Mouse (Mus musculus) midbrain, embryonic 12.5 days (tissue): Measurements from ENCODE around the gene Rgs8. TPM values are rescaled to one million over a fixed set of nuclear protein-coding genes. Genes with fewer than 3 reads are reported as not detected.

Experiments
- ATAC-seq: fragments of 200-750 bp; cut with Nextera tagmentation; 2 replicates; pipeline ENCODE4 v1.8.0; 2017; ENCODE audit warnings: low read depth, moderate TSS enrichment, moderate library complexity; ENCODE audit not compliant: low FRiP score
- H3K27ac ChIP-seq: fragments of 300-500 bp; sonication (generic); replicated peaks from 2 replicates; pipeline ENCODE4 v1.5.1; 2016; ENCODE audit warnings: mild to moderate bottlenecking
- H3K27me3 ChIP-seq: fragments of 300-500 bp; sonication (generic); 2 replicates; pipeline ENCODE4 v1.6.1; 2016; ENCODE audit warnings: mild to moderate bottlenecking
- H3K36me3 ChIP-seq: fragments of 300-500 bp; sonication (generic); 2 replicates; pipeline ENCODE4 v1.6.1; 2016
- H3K4me1 ChIP-seq: fragments of 300-500 bp; sonication (generic); 2 replicates; pipeline ENCODE4 v1.6.1; 2016
- H3K4me2 ChIP-seq: fragments of 300-500 bp; sonication (generic); replicated peaks from 2 replicates; pipeline ENCODE4 v1.6.1; 2016; ENCODE audit warnings: mild to moderate bottlenecking, moderate library complexity
- H3K4me3 ChIP-seq: fragments of 300-500 bp; sonication (generic); 2 replicates; pipeline ENCODE4 v1.5.1; 2016; ENCODE audit warnings: mild to moderate bottlenecking
- H3K9ac ChIP-seq: fragments of 300-500 bp; sonication (generic); replicated peaks from 2 replicates; pipeline ENCODE4 v1.6.1; 2016; ENCODE audit warnings: mild to moderate bottlenecking, moderate library complexity
- H3K9me3 ChIP-seq: fragments of 300-500 bp; sonication (generic); 2 replicates; pipeline ENCODE4 v1.6.1; 2016; ENCODE audit warnings: mild to moderate bottlenecking
- WGBS: fragments of 180-500 bp; shearing (Covaris S2); methylation state at CpG from one replicate; pipeline ENCODE4 v1.1.7; 2016; 5-methylcytosine and 5-hydroxymethylcytosine counted together
- polyA plus RNA-seq: library from polyadenylated mRNA; unstranded; fragments of >200 nt; fragmentation: Nextera tagmentation; extraction: Ambion mirVana; gene quantifications from 2 replicates; pipeline ENCODE4 v1.2.1, GENCODE M21; 2016

Rgs8 gene
- polyA plus RNA-seq, result 24.5 and 26.4 TPM in 2 replicates

DNA sequence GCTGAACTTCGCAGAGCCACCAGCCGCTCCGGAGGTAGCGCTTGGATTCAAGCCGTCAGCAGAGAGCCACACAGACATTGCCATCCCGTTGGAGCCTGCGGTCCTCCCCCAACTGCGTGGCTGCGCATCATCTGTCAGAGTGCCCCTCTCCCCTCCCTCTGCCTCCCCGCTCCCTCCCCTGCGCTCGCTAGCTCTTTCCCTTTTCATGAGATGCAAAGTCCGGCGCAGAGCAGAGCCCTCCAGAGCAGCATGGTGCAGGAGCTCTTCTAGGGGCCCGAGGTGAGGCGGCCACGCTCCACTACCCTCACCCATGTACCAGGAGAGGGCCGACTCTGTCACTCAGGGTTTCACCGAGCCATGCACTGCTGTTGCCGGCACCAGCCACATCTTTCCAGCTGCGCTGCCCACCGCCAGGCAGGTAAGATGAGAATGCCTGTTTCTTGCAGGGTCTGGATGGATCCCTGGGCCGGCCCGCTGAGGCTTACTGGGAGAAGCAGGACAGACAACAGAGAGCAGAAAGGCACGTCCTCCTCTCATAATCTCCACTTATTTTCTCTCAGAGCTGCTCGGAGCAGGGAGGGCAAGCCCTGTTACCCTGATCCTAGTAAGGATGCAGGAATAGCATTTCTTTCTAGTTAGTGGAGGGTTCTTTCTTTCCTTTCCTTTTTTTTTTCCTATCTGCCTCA is at the start of gene Rgs8:
Rgs8 (plus strand) TSS at position 88 of the 686 bp plus-strand sequence.
- H3K36me3 ChIP-seq, result no peaks in the 10 kb centered on the region
- under 1% methylated on average over 26 of the region's 26 CpGs for WGBS
- peak; percentile 89 for ATAC-seq
- H3K4me2 ChIP-seq, result peak within 1 kb of the TSS; percentile 75
- peaks cover 19% of the 10 kb centered on the region for H3K27me3 ChIP-seq
- H3K9me3 ChIP-seq, result no peaks in the 10 kb centered on the region
- H3K27ac ChIP-seq, result peak within 1 kb of the TSS; percentile 78
- peak within 1 kb of the TSS; percentile 51 for H3K4me3 ChIP-seq
- H3K9ac ChIP-seq, result peak within 1 kb of the TSS; percentile 57
- H3K4me1 ChIP-seq, result peaks cover 42% of the 10 kb centered on the region

DNA sequence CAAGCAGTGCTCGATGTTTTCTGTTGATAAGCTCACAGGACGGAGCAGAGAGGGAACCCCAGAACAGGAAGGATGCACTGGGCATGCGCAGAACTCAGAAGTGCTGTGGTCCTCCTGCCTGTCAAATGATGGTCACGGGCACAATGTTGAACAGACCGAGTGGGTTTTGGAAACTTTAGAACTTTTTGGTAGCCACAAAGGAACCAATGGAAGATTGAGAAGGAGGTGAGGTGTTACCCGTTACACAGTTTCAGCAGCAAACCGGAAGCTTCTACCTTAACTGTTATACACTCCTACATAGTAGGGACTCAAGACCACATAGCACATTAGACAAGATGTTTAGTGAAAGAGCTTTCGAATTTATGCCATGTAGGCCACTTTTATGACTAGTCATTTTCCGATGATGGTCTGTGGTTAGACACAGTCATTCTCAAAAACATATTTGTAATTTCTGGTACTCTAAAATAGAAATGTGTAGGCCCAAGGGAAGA is 35.4 kb upstream of the Rgs8 start:
- Histone ChIP-seq H3K9me3 (no peaks in the 10 kb centered on the region), H3K4me1 (no peaks in the 10 kb centered on the region), H3K4me2 (no peak overlapping the region), H3K27me3 (no peaks in the 10 kb centered on the region), H3K36me3 (no peaks in the 10 kb centered on the region), H3K4me3 (no peak overlapping the region), H3K9ac (no peak overlapping the region), H3K27ac (no peak overlapping the region)
- ATAC-seq, result no peak
- WGBS, result 93% methylated on average over 9 of the region's 9 CpGs

DNA sequence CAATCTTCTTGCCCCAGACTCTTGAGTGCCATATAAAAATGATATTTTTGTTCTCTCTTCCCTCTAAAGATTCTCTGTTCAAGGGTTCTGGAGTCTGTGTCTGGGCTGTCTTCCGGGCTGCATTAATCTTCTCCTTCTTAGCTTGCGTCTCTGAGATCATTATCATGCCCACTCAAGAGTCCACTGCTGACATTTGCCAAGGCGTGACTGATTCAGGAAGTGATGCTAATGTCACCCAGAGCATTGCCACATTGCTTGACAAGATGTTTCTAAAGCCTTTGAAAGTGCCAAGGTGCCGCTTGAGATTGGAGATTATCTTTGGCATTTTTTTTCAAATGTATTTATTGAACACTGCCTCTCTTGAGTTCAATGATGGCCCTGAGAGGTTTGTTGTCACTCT is 29.8 kb upstream of the Rgs8 start:
- no peak for ATAC-seq
- 85% methylated on average over 4 of the region's 4 CpGs for WGBS
- H3K4me3 ChIP-seq, result no peak overlapping the region

DNA sequence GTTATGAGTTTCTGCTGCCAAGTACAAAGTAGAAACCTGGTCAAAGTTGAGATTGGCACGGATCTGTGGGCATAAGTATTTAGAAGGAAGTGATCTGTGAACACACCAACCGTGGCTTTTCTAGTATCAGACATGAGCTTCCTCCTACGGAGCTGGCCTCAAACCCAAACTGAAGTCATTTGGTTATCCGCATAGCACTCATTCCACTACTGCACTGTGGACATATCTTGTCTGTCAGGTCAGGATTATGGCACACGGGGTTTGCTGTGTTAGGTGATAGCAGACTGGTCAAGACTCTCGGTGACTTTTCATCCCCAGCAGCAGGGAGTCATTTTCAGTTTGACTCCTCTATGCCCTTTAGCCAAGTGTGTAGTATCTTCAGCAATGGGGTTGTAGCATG is 20.1 kb upstream of the Rgs8 start:
- no peak overlapping the region for H3K4me3 ChIP-seq
- no peak overlapping the region for H3K9ac ChIP-seq
- ATAC-seq, result no peak
- 87% methylated on average over 6 of the region's 6 CpGs for WGBS
- H3K4me1 ChIP-seq, result no peaks in the 10 kb centered on the region
- no peak overlapping the region for H3K4me2 ChIP-seq
- no peaks in the 10 kb centered on the region for H3K9me3 ChIP-seq
- no peak overlapping the region for H3K27ac ChIP-seq
- H3K27me3 ChIP-seq, result no peaks in the 10 kb centered on the region
- no peaks in the 10 kb centered on the region for H3K36me3 ChIP-seq

More for the DNA sequence above, 29.8 kb upstream of the Rgs8 start:
- no peak overlapping the region for H3K9ac ChIP-seq
- H3K27ac ChIP-seq, result no peak overlapping the region
- no peaks in the 10 kb centered on the region for H3K9me3 ChIP-seq
- no peaks in the 10 kb centered on the region for H3K4me1 ChIP-seq
- no peaks in the 10 kb centered on the region for H3K36me3 ChIP-seq
- H3K27me3 ChIP-seq, result no peaks in the 10 kb centered on the region
- no peak overlapping the region for H3K4me2 ChIP-seq

DNA sequence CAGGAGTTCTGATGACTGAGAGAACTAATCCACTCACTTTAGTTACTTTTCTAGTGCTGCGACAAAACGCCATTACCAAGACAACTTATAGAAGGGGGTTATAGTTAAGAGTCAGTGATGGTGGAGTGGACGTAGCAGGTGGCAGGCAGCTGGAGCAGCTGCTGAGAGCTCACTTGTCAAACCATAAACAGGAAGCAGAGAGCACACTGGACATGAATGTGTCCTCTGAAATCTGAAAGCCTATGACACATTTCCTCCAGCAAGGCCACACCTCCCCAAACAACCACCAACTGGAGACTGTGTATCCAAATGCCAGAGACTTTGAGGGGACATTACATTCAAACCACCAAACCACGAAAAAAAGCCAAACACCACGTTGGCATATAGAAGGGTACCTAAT is 17.8 kb upstream of the Rgs8 start:
- no peak overlapping the region for H3K27ac ChIP-seq
- 84% methylated on average over 5 of the region's 5 CpGs for WGBS
- no peaks in the 10 kb centered on the region for H3K9me3 ChIP-seq
- no peaks in the 10 kb centered on the region for H3K4me1 ChIP-seq
- H3K27me3 ChIP-seq, result no peaks in the 10 kb centered on the region
- H3K36me3 ChIP-seq, result no peaks in the 10 kb centered on the region
- H3K4me2 ChIP-seq, result no peak overlapping the region
- H3K9ac ChIP-seq, result no peak overlapping the region
- ATAC-seq, result no peak
- no peak overlapping the region for H3K4me3 ChIP-seq

DNA sequence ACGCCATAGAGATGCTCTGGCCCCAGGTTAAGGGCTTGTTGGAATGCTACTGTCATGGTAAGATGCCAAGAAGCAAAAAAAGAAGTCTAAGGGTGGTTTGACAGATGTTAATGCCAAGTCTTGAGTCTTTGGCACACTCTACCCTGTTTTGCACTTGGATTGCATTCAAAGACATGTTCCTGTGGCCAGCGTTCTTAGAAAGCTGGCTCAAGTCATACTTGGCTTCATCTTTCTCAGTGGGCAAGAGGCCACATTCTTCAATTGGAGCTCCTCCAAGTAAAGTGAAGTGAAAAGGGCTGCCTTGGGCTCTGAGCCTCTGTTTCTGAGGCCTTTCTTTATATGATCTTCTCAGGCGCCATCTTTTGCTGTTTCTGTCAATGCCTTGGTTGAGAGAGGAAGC is 17.3 kb upstream of the Rgs8 start:
- H3K9me3 ChIP-seq, result no peaks in the 10 kb centered on the region
- H3K9ac ChIP-seq, result no peak overlapping the region
- no peaks in the 10 kb centered on the region for H3K27me3 ChIP-seq
- H3K4me1 ChIP-seq, result no peaks in the 10 kb centered on the region
- no peaks in the 10 kb centered on the region for H3K36me3 ChIP-seq
- H3K27ac ChIP-seq, result no peak overlapping the region
- no peak overlapping the region for H3K4me2 ChIP-seq
- H3K4me3 ChIP-seq, result no peak overlapping the region
- ATAC-seq, result no peak
- 86% methylated on average over 3 of the region's 3 CpGs for WGBS

DNA sequence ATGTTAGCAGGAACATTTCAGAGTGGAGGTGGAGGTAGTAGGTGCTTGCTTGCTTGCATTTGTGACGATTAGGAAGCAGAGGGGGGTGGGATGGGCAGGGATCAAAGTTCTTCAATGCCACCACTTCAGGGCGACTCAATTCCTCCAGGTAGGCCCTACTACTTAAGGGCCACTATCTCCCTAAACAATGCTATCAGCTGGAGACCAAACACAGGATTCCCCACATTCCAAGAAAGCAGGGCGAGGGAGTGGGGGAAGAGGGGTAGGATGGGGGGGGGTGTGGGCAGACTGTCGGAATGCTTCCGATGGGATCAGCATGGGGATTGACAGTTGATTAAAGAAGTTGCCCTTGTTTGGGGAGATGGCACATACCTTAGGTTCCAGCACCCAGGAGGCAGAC is 16.0 kb upstream of the Rgs8 start:
- Histone ChIP-seq H3K9me3 (no peaks in the 10 kb centered on the region), H3K27ac (no peak overlapping the region), H3K4me3 (no peak overlapping the region), H3K36me3 (no peaks in the 10 kb centered on the region), H3K9ac (no peak overlapping the region), H3K4me1 (peaks cover 8% of the 10 kb centered on the region), H3K27me3 (no peaks in the 10 kb centered on the region), H3K4me2 (no peak overlapping the region)
- 64% methylated on average over 5 of the region's 5 CpGs for WGBS
- ATAC-seq, result no peak

DNA sequence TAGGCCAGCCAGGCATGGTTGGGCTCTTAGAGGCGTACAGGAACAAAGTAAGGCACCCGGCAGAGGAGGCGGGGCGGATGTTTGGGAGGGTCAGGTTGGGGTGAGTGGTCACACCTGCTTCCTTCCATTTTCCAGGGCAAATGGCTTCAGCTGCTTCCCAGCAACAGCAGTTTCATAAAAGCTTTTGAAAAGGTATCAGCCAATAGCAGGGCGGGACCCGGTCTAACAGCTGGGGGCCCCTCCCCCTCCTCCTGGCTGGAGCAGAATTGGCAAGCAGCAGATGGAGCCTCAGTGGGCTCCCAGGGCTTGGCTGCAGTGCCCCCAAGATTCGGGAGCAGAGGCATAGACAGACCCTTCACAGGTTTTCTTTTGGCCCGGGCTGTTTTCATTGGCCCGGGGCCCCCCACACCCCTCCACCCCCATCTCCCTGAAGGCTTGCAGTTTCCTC is 11.3 kb upstream of the Rgs8 start:
- WGBS, result 2% methylated on average over 9 of the region's 9 CpGs
- H3K9ac ChIP-seq, result no peak overlapping the region

DNA sequence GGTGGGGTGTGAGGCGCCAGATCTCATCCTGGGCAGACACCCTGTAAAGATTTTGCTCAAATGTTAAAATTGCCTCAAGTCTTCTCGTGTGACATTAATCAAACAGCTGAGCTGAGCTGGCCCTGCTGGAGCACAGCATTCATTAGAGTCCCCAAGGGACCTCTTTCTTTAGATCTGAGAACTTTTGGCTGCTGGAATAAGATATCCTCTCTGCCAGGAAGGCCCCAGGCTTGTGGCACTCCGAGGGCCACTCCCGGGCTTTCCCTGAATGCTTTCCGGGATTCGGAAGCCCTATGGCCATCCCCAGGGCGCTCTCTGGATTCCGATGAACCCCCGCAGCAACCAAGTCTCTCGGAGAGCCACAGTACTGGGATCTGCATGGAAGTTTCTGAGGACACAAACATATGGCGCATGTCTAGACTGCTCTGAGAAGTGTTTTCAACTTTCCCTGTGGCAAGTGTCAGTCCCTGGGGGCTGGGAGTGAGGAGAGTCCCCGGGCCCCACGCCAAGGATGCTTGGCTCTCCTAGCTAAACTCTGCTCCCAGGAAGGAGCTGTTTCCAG is 10.8 kb upstream of the Rgs8 start:
- H3K36me3 ChIP-seq, result no peaks in the 10 kb centered on the region
- no peaks in the 10 kb centered on the region for H3K27me3 ChIP-seq
- peak; percentile 71; the same call in 1 of the 2 replicates for ATAC-seq
- 7% methylated on average over 13 of the region's 13 CpGs for WGBS
- no peak overlapping the region for H3K9ac ChIP-seq
- H3K4me1 ChIP-seq, result peaks cover 28% of the 10 kb centered on the region
- H3K4me3 ChIP-seq, result peak overlapping the region; percentile 13
- peak overlapping the region; percentile 84 for H3K27ac ChIP-seq
- peak overlapping the region; percentile 48 for H3K4me2 ChIP-seq
- no peaks in the 10 kb centered on the region for H3K9me3 ChIP-seq

More for the DNA sequence above, 11.3 kb upstream of the Rgs8 start:
- H3K27ac ChIP-seq, result peak overlapping the region; percentile 84
- no peaks in the 10 kb centered on the region for H3K27me3 ChIP-seq
- H3K36me3 ChIP-seq, result no peaks in the 10 kb centered on the region
- peak overlapping the region; percentile 48 for H3K4me2 ChIP-seq
- no peaks in the 10 kb centered on the region for H3K9me3 ChIP-seq
- H3K4me3 ChIP-seq, result peak overlapping the region; percentile 13
- H3K4me1 ChIP-seq, result peaks cover 28% of the 10 kb centered on the region
- peak; percentile 96 for ATAC-seq

DNA sequence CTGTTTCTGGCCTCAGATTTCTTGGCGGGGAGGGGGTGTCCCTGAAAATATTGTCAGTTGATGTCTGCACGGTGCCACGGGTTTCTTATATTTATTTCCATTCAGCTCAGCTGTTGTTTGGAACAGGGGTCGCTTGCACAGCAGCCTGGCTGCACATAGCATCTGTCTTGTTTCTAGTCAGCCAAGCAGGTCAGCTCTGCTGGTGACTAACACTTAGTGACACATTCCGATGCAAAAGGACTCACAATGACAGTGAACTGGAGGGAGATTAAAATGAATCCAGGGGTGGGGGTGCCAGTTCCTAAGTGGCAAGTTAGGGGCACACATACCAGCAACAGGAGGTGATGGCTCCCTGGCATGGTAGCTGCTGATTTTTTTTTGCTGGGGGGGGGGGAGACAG is 849 bp downstream of the Rgs8 start:
- ATAC-seq, result no peak
- under 1% methylated on average over 5 of the region's 5 CpGs for WGBS
- H3K4me1 ChIP-seq, result peaks cover 45% of the 10 kb centered on the region
- peak overlapping the region; percentile 57 for H3K9ac ChIP-seq
- H3K36me3 ChIP-seq, result no peaks in the 10 kb centered on the region
- H3K27me3 ChIP-seq, result peaks cover 19% of the 10 kb centered on the region
- peak overlapping the region; percentile 78 for H3K27ac ChIP-seq
- H3K4me3 ChIP-seq, result peak overlapping the region; percentile 51
- peak overlapping the region; percentile 75 for H3K4me2 ChIP-seq
- no peaks in the 10 kb centered on the region for H3K9me3 ChIP-seq

DNA sequence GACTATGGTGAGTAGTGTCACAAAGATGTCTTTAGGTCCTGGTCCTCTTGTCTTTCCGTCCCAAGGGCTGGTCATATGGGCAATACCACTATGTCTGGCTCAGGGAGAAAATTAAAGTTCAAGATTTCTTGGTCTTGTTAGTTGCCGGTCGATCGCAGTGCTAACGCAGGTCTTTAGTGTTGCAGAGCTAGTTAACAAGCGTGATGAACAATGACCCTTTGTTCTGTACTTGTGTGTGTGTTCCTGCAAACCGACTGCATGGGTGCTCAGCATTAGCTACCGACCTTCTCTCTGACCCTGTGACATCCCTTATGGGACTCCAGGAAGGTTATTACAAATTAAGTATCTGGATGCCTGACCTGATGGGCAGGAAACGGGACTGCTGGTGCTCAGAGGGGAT is 6.8 kb downstream of the Rgs8 start:
- H3K27ac ChIP-seq, result peak overlapping the region; percentile 91
- ATAC-seq, result no peak
- no peak overlapping the region; the same call in 1 of the 2 replicates for H3K9ac ChIP-seq
- H3K27me3 ChIP-seq, result no peaks in the 10 kb centered on the region
- peak overlapping the region; percentile 29 for H3K4me2 ChIP-seq
- H3K36me3 ChIP-seq, result no peaks in the 10 kb centered on the region
- H3K9me3 ChIP-seq, result no peaks in the 10 kb centered on the region
- H3K4me1 ChIP-seq, result peaks cover 65% of the 10 kb centered on the region
- WGBS, result 20% methylated on average over 9 of the region's 9 CpGs
- no peak overlapping the region for H3K4me3 ChIP-seq

DNA sequence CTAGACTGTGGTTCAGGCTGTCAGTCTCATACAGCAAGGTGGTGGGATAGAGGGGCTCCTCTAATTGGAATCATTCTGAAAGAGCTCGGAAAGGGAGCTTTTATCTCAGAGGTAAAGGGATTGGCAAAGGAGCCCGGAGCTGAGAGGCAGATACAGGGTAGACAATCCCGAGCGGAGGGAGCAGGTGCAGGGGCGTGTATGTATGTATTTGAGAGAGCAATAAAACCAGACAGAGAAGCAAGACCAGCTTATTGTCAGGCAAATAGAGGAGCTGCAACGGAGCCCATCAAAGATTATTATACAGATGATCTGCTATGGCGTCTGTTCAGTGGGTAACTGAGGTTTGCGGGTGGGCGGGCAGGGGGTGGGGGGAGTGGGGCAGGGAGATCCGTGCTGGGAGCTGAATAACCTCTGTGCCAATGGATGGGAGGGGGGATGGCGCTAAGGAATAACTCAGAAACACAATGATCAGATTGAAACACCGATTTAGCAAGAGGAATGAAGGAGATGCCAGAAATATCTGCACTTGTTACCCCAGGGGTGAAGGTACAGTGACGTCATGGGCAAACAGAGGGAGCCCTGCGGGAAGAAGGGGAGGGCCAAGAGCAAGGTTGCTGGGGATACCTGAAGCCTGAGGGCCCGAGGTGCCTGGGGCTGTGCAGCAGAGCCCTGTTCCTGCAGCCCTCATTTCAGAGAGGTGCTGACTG is 8.3 kb downstream of the Rgs8 start:
- Histone ChIP-seq H3K27ac (peak overlapping the region; percentile 91), H3K27me3 (0 out of 2 replicates have a peak, but pooled peaks cover under 1% of the 10 kb centered on the region), H3K36me3 (no peaks in the 10 kb centered on the region), H3K9me3 (no peaks in the 10 kb centered on the region), H3K4me3 (peak overlapping the region; percentile 12; the same call in 1 of the 2 replicates), H3K4me2 (peak overlapping the region; percentile 43), H3K4me1 (peaks cover 74% of the 10 kb centered on the region), H3K9ac (peak overlapping the region; percentile 49)
- ATAC-seq, result peak; percentile 67
- WGBS, result 17% methylated on average over 15 of the region's 15 CpGs
